17 mouse cellular contexts compared by ENCODE assay signal in the genomic region with DNA sequence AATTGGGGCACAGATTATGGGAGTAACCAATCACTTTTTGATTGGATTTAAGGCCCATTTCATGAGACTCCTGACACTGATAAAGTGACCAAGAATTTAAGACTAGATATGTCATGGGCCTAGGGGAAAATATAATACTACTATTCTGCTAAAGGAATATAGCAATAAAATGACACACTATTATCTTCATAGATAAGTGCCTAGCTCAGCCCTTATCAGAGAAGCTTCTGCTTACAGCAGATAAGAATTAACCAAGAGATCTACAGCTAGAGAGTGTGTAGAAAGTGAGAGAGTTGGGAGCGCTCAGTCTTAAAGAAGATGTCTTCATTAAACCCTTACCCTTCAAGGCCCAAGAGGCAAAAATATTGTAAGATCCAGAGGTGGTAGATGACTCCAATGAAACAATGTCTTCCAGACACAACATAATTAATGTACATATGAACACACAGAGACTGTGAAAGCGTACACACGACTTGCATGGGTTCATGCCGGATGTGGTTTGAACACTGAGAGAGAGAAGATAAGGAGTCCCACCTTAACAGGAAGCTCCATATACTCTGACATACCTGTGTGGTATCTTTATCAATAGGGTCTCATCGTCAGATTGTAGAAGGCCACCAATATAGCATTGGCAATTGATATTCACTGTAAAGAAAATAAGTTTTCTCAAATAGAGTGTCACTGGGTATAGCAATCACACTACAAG.
"Had no signal": no experiment of that assay in that cellular context is flagged by ENCODE, and none has a peak within 500 bp of the region (broad histone marks: within the 10 kb centered on the region; RNA-seq: fewer than 3 reads in every experiment).

No protein-coding gene starts in this region.

- H3K9me3 ChIP-seq: neural tube, embryonic 12.5 days; neural tube, embryonic 13.5 days; neural tube, embryonic 15.5 days; stomach, embryonic 15.5 days had no signal

- H3K27ac ChIP-seq: neural tube, embryonic 12.5 days; neural tube, embryonic 13.5 days; neural tube, embryonic 15.5 days; stomach, embryonic 15.5 days; stomach, postnatal 0 days had no signal

- H3K9ac ChIP-seq: neural tube, embryonic 12.5 days; neural tube, embryonic 13.5 days; neural tube, embryonic 15.5 days; stomach, embryonic 15.5 days had no signal

- H3K4me3 ChIP-seq: neural tube, embryonic 12.5 days; neural tube, embryonic 13.5 days; neural tube, embryonic 15.5 days; stomach, embryonic 15.5 days had no signal

- DNase-seq: retina, postnatal 1 day; right cerebral cortex, adult 18-20 months; right cerebral cortex, postnatal 14 days; right cerebral cortex, postnatal 25 days; right cerebral cortex, postnatal 4 days; spleen, adult 18-20 months; thymus, adult 18-20 months; thymus, adult 2 months; thymus, postnatal 14 days; thymus, postnatal 25 days; thymus, postnatal 36 days; thymus, postnatal 4 days had no signal

- H3K27me3 ChIP-seq: neural tube, embryonic 12.5 days; neural tube, embryonic 13.5 days; neural tube, embryonic 15.5 days; stomach, embryonic 15.5 days had no signal

- H3K4me2 ChIP-seq: neural tube, embryonic 12.5 days; neural tube, embryonic 13.5 days; neural tube, embryonic 15.5 days; stomach, embryonic 15.5 days had no signal

- H3K36me3 ChIP-seq: neural tube, embryonic 12.5 days; neural tube, embryonic 13.5 days; neural tube, embryonic 15.5 days; stomach, embryonic 15.5 days had no signal

- H3K4me1 ChIP-seq: neural tube, embryonic 12.5 days; neural tube, embryonic 13.5 days; neural tube, embryonic 15.5 days; stomach, embryonic 15.5 days had no signal
